Mouse (Mus musculus): Measurements from ENCODE around the gene Pdlim4.
"Not testable (repeated sequence)": the region's sequence is repeated elsewhere in the genome, so short reads cannot be mapped to it uniquely, and the experiment has no call there.

Pdlim4 gene

GRCm38 (mm10) chr11:54017596-54017995 lies 51.2 kb downstream of the Pdlim4 start:
- DNase-seq (ENCODE audit: low read depth, low spot score) = no peak

GRCm38 (mm10) chr11:54016051-54016450 lies 52.8 kb downstream of the Pdlim4 start:
- no peak for DNase-seq (ENCODE audit: low read depth, low spot score)

- no peak for DNase-seq (ENCODE audit: low read depth, low spot score)
Measured at GRCm38 (mm10) chr11:54012961-54013360, 55.9 kb downstream of the Pdlim4 start.

GRCm38 (mm10) chr11:54011255-54011654 lies 57.6 kb downstream of the Pdlim4 start:
- no peak for DNase-seq (ENCODE audit: low read depth, low spot score)

- DNase-seq (ENCODE audit: low read depth, low spot score) = no peak
Measured at GRCm38 (mm10) chr11:54008416-54008920, 60.3 kb downstream of the Pdlim4 start.

- DNase-seq (ENCODE audit: low read depth, low spot score) = no peak
Measured at GRCm38 (mm10) chr11:54007717-54008116, 61.1 kb downstream of the Pdlim4 start.

- no peak for DNase-seq (ENCODE audit: low read depth, low spot score)
Measured at GRCm38 (mm10) chr11:54006901-54007300, 61.9 kb downstream of the Pdlim4 start.

GRCm38 (mm10) chr11:54006362-54006761 lies 62.5 kb downstream of the Pdlim4 start:
- not testable (repeated sequence) for DNase-seq (ENCODE audit: low read depth, low spot score)

Data from brain, embryonic 18.5 days (tissue).